Mouse (Mus musculus) fat pad, adult 2 months (tissue): ENCODE results near the gene Ppm1h.

Experiments
- DNase-seq: peaks from one replicate; pipeline ENCODE4 v3.0.0-alpha.2; 2011; ENCODE audit warnings: low read depth, low spot score; ENCODE audit errors: extremely low read depth

Gene Ppm1h

GRCm38 (mm10) chr10:122698347-122698746, 19.8 kb downstream of the Ppm1h start:
- DNase-seq, result no peak

GRCm38 (mm10) chr10:122704901-122705300, 26.3 kb downstream of the Ppm1h start:
- DNase-seq, result no peak

GRCm38 (mm10) chr10:122705457-122705856, 26.9 kb downstream of the Ppm1h start:
- no peak for DNase-seq

GRCm38 (mm10) chr10:122711381-122711811, 32.8 kb downstream of the Ppm1h start:
- no peak for DNase-seq

- DNase-seq, result no peak
Observed at GRCm38 (mm10) chr10:122712307-122712706, 33.7 kb downstream of the Ppm1h start.

- no peak for DNase-seq
Observed at GRCm38 (mm10) chr10:122715856-122716255, 37.3 kb downstream of the Ppm1h start.

- DNase-seq, result no peak
Observed at GRCm38 (mm10) chr10:122716286-122716685, 37.7 kb downstream of the Ppm1h start.

- no peak for DNase-seq
Observed at GRCm38 (mm10) chr10:122716739-122717474, 38.3 kb downstream of the Ppm1h start.

GRCm38 (mm10) chr10:122717754-122718415, 39.3 kb downstream of the Ppm1h start:
- no peak for DNase-seq

GRCm38 (mm10) chr10:122718951-122719350, 40.4 kb downstream of the Ppm1h start:
- DNase-seq, result no peak

GRCm38 (mm10) chr10:122722111-122722510, 43.5 kb downstream of the Ppm1h start:
- no peak for DNase-seq

- DNase-seq, result no peak
Observed at GRCm38 (mm10) chr10:122724692-122725091, 46.1 kb downstream of the Ppm1h start.

- no peak for DNase-seq
Observed at GRCm38 (mm10) chr10:122727228-122727627, 48.7 kb downstream of the Ppm1h start.

GRCm38 (mm10) chr10:122728172-122728571, 49.6 kb downstream of the Ppm1h start:
- DNase-seq, result no peak

GRCm38 (mm10) chr10:122732146-122732545, 53.6 kb downstream of the Ppm1h start:
- no peak for DNase-seq

- no peak for DNase-seq
Observed at GRCm38 (mm10) chr10:122734521-122734920, 56.0 kb downstream of the Ppm1h start.

GRCm38 (mm10) chr10:122735284-122735784, 56.8 kb downstream of the Ppm1h start:
- no peak for DNase-seq

GRCm38 (mm10) chr10:122736835-122737234, 58.3 kb downstream of the Ppm1h start:
- DNase-seq, result no peak

- DNase-seq, result peak; percentile 16
Observed at GRCm38 (mm10) chr10:122738526-122738925, 60.0 kb downstream of the Ppm1h start.

- DNase-seq, result no peak
Observed at GRCm38 (mm10) chr10:122739037-122739436, 60.5 kb downstream of the Ppm1h start.

GRCm38 (mm10) chr10:122740117-122740516, 61.6 kb downstream of the Ppm1h start:
- DNase-seq, result no peak

- no peak for DNase-seq
Observed at GRCm38 (mm10) chr10:122741191-122741590, 62.6 kb downstream of the Ppm1h start.
